Mouse (Mus musculus) gastrocnemius, postnatal 36 days (tissue): Measurements from ENCODE around the gene Cox10. TPM values are rescaled to one million over a fixed set of nuclear protein-coding genes. Genes with fewer than 3 reads are reported as not detected.

Experiments used
- DNase-seq, 2 experiments: peaks; one replicate each; pipeline ENCODE4 v3.0.0; 2022
- intact Hi-C: fragments of 180-260 bp; cut with DNase I; formaldehyde crosslinking; loops from one replicate; pipeline ENCODE4 v1.15.1; 2025
- total RNA-seq, 2 experiments: library from RNA; stranded (reverse); gene quantifications; 2 replicates each; pipeline ENCODE4 v1.2.3; 2021

Gene Cox10
- total RNA-seq, 2 experiments from 2014 or later: 39.7 to 41.2 TPM

GRCm38 (mm10) chr11:64051195-64051968 lies 27.9 kb downstream of the Cox10 start:
- intact Hi-C loops: no loop called here
- DNase-seq: no peak

- DNase-seq: no peak
- intact Hi-C loops: no loop called here
Measured at GRCm38 (mm10) chr11:64047432-64047831, 31.8 kb downstream of the Cox10 start.

- no peak for DNase-seq
- intact Hi-C loops: no loop called here
Measured at GRCm38 (mm10) chr11:64045041-64045440, 34.2 kb downstream of the Cox10 start.

DNA sequence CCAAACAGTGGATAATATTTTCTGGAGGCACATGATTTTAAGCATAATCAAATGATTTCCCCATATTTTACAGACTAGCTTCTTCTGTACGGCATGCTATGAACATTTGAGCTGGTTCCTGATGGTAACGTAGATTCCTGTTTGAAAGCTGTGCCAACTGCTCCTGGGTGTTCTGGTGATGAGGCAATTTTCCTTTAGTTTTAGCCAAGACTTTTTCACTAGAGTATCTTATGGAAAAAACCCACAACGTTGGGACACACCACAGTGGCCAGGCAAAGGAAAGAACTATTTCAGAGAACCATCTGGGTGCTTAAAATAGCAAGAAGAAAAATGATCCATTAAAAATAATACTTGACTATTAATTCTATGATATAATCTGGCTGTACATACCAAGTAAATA lies 35.2 kb downstream of the Cox10 start:
- intact Hi-C loops: no loop called here
- no peak for DNase-seq

GRCm38 (mm10) chr11:64041281-64041680 lies 38.0 kb downstream of the Cox10 start:
- intact Hi-C loops: no loop called here
- no peak for DNase-seq

DNA sequence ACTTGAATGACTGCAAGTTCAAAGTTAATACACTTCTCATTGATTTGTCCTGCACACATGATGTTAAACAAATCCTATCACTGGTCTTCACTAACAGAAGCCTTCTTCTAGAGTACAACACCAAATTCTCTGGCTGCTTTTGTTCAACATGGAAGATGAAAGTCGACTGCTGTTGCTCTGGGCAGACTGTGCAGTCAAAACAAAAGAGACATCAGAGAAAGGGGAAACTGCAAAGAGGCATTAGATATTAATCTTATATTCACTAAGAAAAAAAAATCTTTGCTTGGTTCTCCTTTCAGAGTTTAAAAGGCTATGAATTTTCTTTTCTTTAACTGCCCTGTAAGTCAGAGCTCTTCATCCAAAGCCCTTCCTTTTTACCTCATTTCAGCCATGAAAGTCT lies 39.7 kb downstream of the Cox10 start:
- intact Hi-C loops: no loop called here
- no peak for DNase-seq

DNA sequence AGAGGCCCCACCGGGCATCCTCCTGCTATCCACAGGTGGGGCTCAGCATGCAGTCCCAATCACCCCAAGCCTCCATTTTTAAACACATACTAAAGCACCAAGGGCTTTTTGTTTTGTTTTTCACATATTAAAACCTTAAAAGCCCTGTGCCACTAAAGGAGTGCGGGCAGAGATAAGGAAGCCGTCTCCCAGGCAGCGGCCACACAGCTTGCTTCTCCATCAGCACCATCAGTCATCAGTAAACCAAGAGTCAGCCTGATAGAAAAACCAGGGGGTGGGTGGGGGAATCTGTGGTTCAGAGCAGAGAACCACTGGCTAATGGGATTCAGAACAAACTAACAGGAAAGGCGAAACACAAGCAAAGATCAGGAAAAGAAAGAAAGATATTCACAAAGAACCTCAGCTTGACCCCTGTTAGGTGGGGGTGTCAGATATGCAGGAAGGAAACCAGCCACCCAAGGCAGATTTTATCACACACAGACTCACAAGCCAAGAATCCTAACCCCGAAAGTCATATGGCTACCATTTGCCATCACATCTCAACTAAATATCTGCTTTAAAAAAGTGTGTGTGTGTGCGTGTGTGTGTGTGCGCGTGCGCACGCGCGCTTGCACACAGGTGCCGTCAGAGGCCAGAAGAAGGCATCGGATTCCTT lies 41.7 kb downstream of the Cox10 start:
- intact Hi-C loops: no loop called here
- no peak for DNase-seq

- no peak for DNase-seq
- intact Hi-C loops: no loop called here
Measured at GRCm38 (mm10) chr11:64036306-64036705, 43.0 kb downstream of the Cox10 start.

- no peak for DNase-seq
- intact Hi-C loops: no loop called here
Measured at GRCm38 (mm10) chr11:64035709-64036108, 43.6 kb downstream of the Cox10 start.

DNA sequence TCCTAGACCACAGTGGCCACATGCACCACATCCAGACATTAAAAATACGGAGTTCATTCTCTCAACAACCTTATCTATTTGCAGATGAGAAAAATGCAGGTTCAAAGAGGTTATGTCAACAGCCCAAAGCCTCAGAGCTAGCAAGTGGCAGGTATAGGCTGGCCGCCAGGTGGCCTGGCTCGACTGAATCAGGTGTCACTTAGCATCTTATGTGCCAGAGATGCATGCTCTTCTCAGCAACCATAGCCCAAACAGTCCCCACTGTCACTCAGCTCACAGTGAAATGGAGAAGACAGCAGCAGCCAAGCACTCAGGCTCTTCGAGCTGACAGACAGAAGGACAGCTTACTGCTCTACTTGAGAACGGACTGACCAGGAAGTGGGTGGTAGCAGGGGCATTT lies 44.6 kb downstream of the Cox10 start:
- intact Hi-C loops: no loop called here
- DNase-seq: peak in 1 of 2 experiments; percentile 28

DNA sequence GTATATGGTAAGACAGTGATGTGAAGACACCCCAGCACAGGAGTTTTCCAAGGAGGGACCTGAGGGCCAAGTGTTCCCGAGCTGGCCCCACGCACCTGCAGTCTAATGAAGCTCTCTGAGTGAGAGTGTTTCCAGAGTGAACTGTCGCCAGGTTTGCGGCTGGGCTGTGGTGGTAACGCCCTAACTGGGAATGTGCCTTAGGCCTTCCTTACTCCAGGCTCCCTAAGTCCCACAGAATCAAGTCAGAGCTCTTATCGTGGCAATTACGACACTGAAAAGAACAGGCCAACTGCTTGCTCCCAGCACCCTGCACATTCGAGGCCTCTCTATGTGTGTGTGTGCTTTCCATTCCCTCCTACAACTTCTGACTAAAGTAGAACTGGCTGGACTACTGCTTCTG lies 51.8 kb downstream of the Cox10 start:
- intact Hi-C loops: no loop called here
- no peak for DNase-seq

DNA sequence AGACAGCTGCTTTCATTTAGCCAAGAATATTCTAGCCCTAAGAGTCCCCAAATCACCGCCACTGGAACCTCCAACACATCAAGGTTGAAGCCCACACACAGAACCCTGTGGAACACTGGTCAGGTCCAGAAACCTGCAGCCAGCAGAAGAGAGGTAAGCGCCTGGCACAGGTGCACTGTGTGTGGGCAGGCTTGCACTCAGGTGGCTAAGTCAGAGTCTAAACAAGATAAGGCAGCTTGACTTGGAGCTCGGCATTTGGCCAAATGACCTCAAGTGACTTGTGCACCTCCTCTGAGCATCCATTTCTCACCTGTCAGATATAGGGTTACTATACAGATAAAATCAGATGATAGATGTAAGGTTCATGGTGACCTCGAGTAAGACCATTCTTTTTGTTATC lies 53.4 kb downstream of the Cox10 start:
- DNase-seq: no peak

DNA sequence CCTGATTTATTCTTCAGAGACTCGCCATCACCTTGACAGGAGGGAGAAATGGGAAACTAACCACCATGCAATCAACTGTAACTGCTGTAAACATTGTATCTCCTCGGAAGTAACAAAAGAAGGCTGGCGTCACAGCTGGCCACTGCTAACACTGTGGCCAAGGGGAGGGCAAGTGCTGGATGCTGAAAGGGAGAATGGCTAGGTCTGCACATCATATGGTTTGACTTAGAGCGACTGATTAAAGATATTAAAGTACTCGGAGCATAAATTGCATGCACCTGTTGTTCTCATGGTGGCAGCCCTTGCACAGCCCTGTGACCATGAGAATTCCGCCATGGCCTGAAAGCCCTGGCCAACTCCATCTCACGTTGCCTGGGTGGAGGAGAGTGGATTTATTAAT lies 54.7 kb downstream of the Cox10 start:
- DNase-seq: no peak
- intact Hi-C loops: no loop called here

More for the DNA sequence above, 53.4 kb downstream of the Cox10 start:
- intact Hi-C loops: no loop called here

DNA sequence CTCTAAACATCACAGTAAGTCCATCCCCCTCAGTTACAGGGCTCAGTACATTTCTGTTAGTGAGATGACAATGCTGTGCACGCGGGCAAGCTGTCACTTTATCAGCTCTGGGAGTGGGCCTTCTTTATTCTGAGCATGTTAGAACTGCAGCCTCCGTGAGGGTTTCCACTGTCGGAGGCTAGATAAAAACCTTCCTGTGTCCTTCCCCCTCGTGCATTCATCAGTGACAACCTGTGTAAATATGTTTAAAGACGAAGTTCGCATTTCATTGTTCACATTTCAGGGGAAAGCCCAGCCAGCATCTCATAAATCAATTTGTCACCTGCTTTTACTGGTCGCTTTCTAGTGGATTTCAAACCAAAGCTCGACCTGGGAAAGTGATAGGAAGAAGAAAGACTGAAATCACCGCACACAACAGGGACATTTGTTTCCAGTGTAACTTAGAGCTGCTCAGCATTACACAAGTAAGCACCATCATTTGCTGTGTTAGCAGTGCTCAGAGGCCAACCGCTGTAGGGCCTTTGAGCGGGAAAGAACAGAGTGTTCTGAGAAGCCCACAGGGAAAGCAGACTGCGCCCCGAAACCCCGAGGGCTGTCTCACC lies 55.8 kb downstream of the Cox10 start:
- no peak for DNase-seq
- intact Hi-C loops: no loop called here

DNA sequence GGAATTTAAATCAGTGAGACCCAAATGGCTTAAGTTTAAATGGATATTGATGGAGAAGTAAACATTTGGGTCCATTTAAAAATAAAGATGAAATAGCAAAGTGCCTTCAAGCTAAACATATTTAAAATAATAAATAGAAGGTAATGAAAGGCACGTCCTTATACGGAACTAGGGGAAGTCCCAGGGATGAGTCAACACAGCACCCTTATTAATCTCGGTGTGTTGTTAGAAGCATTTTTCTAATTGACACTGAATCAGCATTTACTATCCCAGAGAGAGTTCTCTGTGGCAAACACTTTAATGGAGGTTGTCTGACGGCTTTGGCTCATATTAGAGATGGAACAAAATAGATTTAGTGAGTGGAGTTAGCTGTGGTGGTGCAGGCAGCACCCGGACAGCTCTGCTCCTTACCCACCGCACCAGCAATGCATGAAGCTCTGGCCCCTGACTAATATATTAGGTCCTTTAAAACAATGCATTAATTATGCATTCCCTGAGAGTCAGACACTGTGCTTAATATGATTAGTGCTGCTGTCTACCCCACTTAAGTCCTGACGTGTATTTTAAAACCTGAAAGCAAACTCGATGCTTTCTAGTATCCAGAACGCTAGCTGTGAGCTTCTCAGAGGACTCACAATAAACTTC lies 56.7 kb downstream of the Cox10 start:
- intact Hi-C loops: no loop called here
- DNase-seq: no peak

DNA sequence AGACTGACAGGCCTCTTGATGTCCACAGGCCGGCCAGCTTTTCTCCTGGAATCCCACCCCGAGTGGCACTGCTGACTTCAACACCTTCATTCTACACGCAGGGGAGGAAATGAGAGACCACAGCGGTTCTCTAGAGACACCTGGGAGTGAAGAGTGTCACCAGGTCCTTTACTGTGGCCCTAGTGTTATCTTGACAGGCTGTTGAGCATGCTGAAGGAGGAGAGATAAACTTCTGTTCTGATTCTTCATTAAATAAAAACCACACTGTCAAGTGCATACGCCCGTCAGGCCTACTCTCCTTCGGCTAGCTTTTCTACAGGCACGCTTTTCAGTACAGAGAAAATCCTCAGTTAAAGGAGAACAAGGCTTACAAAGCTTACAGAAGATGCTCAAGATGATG lies 60.0 kb downstream of the Cox10 start:
- DNase-seq: no peak
- intact Hi-C loops: no loop called here

GRCm38 (mm10) chr11:64018165-64018564 lies 61.1 kb downstream of the Cox10 start:
- DNase-seq: no peak
- intact Hi-C loops: no loop called here

GRCm38 (mm10) chr11:64015309-64015708 lies 64.0 kb downstream of the Cox10 start:
- intact Hi-C loops: no loop called here
- no peak for DNase-seq

- no peak for DNase-seq
- intact Hi-C loops: no loop called here
Measured at GRCm38 (mm10) chr11:64010724-64011496, 68.4 kb downstream of the Cox10 start.

- intact Hi-C loops: no loop called here
- no peak for DNase-seq
Measured at GRCm38 (mm10) chr11:64004152-64004551, 75.1 kb downstream of the Cox10 start.

DNA sequence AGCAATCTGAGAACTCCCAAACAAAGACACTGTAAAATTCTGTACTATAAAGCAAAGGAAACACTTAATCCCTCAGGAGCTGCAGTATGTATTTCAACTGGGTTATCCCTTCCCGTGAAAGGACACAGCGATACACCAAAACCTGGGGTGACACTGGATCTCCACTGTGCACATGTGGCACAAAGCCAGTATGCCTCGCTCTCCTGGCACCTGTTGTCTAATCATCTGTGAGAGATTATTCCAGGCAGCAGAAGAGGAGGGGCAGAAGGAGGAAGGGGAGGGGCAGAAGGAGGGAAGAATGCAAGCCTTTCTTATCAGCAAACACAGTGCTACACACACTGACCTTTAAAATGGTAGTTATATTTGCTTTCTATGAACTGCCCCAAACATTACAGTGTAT lies 75.8 kb downstream of the Cox10 start:
- intact Hi-C loops: no loop called here
- DNase-seq: peak in 1 of 2 experiments; percentile 10
